Mouse (Mus musculus) kidney, adult 9 months (tissue): ENCODE measurements around the gene Tent5b.

Experiments
- DNase-seq: peaks from one replicate; pipeline ENCODE4 v3.0.0; 2022

Tent5b gene

GRCm38 (mm10) chr4:133471135-133471821 lies 8.7 kb upstream of the Tent5b start:
- no peak for DNase-seq

DNA sequence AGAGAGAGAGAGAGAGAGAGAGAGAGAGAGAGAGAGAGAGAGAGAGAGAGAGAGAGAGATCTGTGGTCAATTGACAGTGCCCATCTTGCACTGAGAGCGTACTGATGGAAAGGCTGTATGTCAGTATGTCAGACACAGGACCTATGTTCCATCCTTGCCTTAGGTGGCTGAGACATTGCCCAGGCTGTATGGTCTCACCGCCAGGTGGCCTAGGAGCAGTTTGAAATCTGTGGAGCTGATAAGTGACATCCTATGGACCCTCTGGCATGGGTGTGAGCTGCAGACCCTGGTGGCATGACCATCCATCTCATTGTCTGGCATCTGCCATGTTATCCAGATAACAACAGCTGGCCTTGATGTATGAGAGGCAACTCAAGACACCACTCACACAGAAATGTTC lies 6.1 kb upstream of the Tent5b start:
- no peak for DNase-seq

GRCm38 (mm10) chr4:133480185-133480537 lies 229 bp downstream of the Tent5b start:
- DNase-seq, result no peak

DNA sequence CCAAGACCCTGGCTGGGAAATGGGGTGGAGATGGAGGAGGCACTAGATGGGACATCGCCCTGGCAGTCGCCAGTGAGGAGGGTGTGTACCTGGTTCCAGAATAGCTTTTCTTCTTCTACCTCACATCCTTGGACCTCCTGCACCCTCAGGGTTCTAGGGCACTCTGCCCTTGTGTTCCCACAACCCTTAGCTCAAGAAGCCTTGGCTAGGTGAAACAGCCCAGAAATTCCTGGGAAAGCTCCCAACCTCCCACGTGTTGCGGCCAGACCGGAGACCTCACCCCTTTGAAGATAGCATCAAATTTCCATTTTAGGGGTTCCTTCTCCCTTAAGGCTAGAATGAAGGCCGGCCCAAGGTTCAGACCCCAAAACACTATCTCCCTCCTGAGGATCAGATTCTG lies 822 bp downstream of the Tent5b start:
- DNase-seq, result no peak

- no peak for DNase-seq
These were observed 1.6 kb downstream of the Tent5b start for GRCm38 (mm10) chr4:133481488-133481887.

- DNase-seq, result no peak
These were observed 2.5 kb downstream of the Tent5b start for GRCm38 (mm10) chr4:133482479-133482878.

GRCm38 (mm10) chr4:133484266-133485025 lies 4.5 kb downstream of the Tent5b start:
- peak; percentile 83 for DNase-seq

DNA sequence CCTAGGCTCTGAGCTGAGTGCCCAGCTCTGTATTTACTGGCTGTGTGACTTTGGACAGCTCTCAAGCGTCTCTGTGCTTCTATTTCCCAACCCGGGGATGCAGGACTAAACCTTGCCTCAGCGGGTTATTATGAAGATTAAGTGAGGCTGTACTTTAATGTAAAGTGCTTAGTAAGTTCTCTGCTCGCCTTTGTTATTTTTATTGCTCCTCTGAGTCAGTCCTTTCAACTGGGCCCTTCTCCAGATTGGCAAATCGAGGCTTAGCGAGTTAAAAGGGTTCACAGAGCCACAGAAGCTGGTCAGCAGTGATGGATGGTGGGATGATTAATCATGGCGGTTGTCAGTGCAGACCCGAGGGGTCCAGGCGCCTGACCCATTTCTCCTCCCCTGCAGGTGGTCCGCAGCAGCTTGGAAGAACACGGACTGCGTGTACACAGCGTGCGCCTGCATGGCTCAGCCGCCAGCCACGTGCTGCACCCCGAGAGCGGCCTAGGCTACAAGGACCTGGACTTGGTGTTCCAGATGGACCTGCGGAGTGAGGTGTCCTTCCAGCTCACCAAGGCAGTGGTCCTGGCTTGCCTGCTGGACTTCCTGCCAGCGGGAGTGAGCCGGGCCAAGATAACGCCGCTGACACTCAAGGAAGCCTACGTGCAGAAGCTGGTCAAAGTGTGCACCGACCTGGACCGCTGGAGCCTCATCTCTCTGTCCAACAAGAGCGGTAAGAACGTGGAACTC lies 5.9 kb downstream of the Tent5b start:
- DNase-seq, result no peak

- DNase-seq, result no peak
These were observed 6.9 kb downstream of the Tent5b start for GRCm38 (mm10) chr4:133486673-133487357.

DNA sequence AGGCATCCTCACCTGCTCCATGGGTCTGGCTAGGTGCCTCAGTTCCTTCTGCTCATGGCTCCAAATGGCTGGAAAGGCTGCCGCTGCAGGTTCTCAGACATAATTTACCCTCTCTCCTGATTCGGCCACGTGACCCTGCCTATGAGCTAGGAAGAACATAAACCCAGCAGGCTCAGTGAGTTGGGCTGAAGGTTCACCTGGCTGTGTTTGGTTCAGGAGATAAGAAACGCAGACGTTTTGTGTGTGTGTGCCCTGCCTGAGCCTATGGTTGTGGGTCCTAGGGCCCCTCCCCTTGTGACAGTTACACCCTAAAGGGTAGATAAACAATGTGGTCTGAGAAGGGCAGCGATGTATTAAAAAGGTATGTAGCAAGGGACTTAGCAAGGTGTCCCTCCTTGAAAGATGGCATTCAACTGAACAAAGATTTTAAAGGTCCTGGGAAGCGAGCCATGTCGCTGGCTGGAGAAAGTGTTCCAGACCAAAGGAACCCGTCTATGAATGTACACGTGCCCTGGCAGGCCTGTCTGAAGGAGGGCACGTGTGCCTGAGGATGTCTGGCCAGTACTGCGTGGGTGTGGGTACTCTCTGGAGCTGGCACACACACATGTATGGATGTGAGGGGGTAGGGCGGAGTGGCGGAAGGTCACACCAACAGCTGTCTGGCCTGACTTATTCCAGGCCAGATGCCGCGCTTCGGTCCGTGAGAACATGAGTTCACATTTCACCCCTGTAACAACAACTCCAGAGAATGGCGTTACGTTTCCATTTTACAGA lies 8.9 kb downstream of the Tent5b start:
- no peak for DNase-seq

- no peak for DNase-seq
These were observed 9.7 kb downstream of the Tent5b start for GRCm38 (mm10) chr4:133489489-133490245.

GRCm38 (mm10) chr4:133491800-133492199 lies 11.9 kb downstream of the Tent5b start:
- no peak for DNase-seq

- peak; percentile 50 for DNase-seq
These were observed 14.0 kb downstream of the Tent5b start for GRCm38 (mm10) chr4:133493895-133494294.

- peak; percentile 92 for DNase-seq
These were observed 14.5 kb downstream of the Tent5b start for GRCm38 (mm10) chr4:133494432-133494831.

- DNase-seq, result no peak
These were observed 14.9 kb downstream of the Tent5b start for GRCm38 (mm10) chr4:133494867-133495266.

DNA sequence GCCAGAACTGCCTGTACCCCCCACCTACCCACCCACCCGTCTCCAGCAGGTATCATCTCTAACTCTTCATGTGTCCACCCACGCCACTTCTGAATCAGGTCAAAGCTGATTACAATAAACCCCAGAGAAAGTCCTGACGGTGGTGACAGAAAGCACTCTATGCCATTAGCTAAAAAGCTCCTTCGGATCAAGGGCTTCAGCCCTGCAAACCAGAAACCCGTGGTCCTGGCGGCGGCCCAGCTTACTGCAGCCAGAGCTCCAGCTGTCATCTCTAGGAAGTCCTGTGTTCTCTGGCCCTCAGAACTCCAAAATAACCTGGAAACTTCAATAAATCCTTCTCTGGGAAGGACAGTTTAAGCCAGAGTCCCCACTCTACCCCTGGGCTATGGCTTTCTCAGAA lies 15.8 kb downstream of the Tent5b start:
- no peak for DNase-seq

GRCm38 (mm10) chr4:133496738-133497445 lies 17.0 kb downstream of the Tent5b start:
- DNase-seq, result no peak

DNA sequence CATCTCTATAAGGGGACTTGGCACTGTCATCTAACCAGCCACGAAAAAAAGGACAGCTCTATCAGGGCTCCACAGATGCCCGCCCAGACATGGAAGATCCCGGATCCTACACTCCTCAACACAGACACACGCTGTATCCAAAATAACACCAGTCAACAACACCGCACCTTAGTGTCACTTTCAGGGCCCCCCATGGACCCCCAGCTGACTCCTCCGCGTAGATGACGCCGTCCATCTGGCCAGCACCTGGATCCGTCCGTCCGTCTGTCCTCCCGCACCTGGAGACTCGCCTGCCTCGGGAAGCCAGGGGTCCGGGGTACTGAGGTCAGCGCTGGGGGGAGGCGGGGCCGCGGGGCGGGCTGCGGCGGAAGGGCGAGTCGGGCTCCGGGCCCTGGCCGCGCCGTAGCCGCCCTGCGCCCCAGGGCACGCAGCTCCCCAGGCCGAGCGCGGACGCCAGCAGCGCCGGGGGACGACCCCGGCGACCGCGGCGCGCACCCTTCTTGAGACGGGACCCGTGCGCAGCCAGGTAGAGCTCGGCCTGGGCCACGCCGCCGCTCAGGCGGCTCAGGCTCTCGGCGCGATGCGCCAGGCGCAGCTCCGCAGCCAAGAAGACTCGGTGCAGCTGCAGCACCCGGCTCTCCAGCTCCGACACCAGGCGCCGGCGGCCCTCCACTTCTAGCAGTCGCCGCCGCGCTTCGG lies 17.7 kb downstream of the Tent5b start:
- DNase-seq, result no peak

GRCm38 (mm10) chr4:133498160-133498724 lies 18.3 kb downstream of the Tent5b start, which contains the start of gene Trnp1:
Gene Trnp1, minus strand, starts transcription at chr4:133498550.
- DNase-seq, result peak; percentile 52

DNA sequence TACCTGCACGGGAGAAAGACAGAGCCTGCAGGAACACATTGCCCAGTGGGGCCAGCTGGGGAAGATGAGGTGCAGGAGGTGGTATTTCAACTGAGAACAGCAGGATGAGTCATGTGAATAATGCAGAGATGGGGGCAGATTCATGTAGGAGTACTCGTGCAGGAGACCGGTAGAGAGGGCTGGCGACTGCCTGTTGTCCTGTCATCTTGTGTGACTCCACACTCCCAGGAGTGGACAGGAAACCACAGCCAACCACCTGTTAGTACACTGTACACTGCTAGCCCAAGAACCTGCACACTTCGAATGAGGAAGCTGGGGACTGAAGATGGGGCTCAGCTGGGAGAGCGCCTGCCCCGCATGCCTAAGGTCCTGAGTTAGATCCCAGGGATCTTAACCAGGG lies 21.6 kb downstream of the Tent5b start:
- DNase-seq, result no peak
